Mouse (Mus musculus) myocyte (in vitro differentiated cells): ENCODE measurements around the gene Dusp14.

Source experiments
- CEBPB ChIP-seq: IDR thresholded peaks from 2 replicates; pipeline ENCODE4 v1.6.1; 2011; ENCODE audit warnings: mild to moderate bottlenecking, moderate library complexity; ENCODE audit not compliant: poor library complexity, insufficient read depth, severe bottlenecking
- E2F4 ChIP-seq: IDR thresholded peaks from one replicate; pipeline ENCODE4 v1.6.1; 2011; ENCODE audit warnings: mild to moderate bottlenecking, control low read depth, moderate library complexity; ENCODE audit not compliant: insufficient read depth
- MAX ChIP-seq: IDR thresholded peaks from one replicate; pipeline ENCODE4 v1.6.1; 2011; ENCODE audit warnings: low read depth, mild to moderate bottlenecking, control low read depth
- MYOG ChIP-seq, 3 experiments: IDR thresholded peaks; one replicate each; pipeline ENCODE4 v1.6.1; 2011; ENCODE audit warnings: control low read depth in 2 of 3, low read depth in 2 of 3, mild to moderate bottlenecking in 2 of 3; ENCODE audit not compliant: insufficient read length in 2 of 3, control insufficient read depth in 1 of 3, insufficient read depth in 1 of 3
- POLR2A ChIP-seq: IDR thresholded peaks from one replicate; pipeline ENCODE4 v1.6.1; 2011; ENCODE audit warnings: low read depth, mild to moderate bottlenecking, control low read depth, moderate library complexity; ENCODE audit not compliant: insufficient read length

DNA sequence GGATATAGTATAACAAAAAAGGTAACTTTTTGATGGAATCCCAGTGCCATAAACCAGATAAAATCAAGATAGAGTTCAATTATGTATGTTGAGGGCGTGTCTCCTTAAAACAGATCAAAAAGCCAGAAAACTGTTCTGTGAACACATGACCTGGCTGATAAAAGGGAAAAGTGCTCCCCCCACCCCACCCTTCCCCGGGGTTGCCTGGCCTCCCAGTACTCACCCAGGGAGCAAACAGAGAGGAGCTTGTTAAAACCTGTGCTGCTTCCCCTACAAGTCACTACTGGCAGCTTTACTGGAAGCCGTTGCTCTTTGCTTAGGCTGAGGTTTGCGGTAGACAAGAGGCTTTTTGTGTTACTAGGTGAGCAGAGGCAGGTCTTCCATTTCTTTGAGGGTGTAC lies 21.8 kb downstream of the Dusp14 start:
- TF ChIP-seq POLR2A = no peak
- TF ChIP-seq MYOG (IDR thresholded peaks at IDR 0.05; ENCODE audit: control insufficient read depth in 1 of 3, insufficient read depth in 1 of 3, insufficient read length in 2 of 3, low read depth in 2 of 3) = no peak
- TF ChIP-seq MAX = no peak
- no peak for TF ChIP-seq CEBPB
- no peak for TF ChIP-seq E2F4
